Mouse (Mus musculus): ENCODE data around the gene Vps35l.

GRCm38 (mm10) chr7:118837901-118838300 is 97.9 kb downstream of the Vps35l start:
- no peak for TF ChIP-seq CTCF (IDR thresholded peaks at IDR 0.05; ENCODE audit: insufficient read depth, low read length)
- no peak for TF ChIP-seq POLR2A (IDR thresholded peaks at IDR 0.05; ENCODE audit: borderline replicate concordance, extremely low read depth, low read depth, low read length)
